Mouse (Mus musculus) large intestine, adult 2 months (tissue): Measurements from ENCODE around the gene Dis3l2. TPM values are rescaled to one million over a fixed set of nuclear protein-coding genes. Genes with fewer than 3 reads are reported as not detected.

Experiments
- DNase-seq: peaks from one replicate; pipeline ENCODE4 v3.0.0-alpha.2; 2012; ENCODE audit warnings: low read depth, low spot score
- WGBS: fragments of 180-500 bp; shearing (Covaris S2); methylation state at CpG from one replicate; pipeline ENCODE4 v1.1.7; 2018; 5-methylcytosine and 5-hydroxymethylcytosine counted together
- polyA plus RNA-seq: library from polyadenylated mRNA; depleted of rRNA; stranded (reverse); fragments of >200 nt; gene quantifications from 2 replicates; pipeline ENCODE4 v1.2.3, GENCODE M21; 2012

The Dis3l2 gene
- polyA plus RNA-seq, 1 experiment, result 9.0 TPM

DNA sequence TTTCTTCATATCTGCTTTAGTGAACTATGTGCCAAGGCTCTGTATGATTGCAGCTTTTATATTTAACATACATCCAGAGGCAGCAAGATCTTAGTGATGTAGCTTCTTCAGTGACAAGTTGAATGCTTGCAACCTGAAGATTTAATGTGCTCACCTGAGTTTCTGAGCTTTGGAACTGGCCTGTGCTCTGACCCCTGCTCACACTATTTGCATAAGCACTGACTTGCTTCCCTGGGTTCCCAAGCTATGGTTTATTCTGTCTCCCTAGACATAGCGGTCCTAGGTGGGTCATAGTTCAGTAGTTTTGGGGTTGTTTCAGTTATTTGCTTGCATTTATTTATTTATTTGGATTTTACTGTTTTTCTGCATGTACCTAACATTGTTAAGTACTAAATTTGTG, 14.6 kb downstream of the Dis3l2 start:
- 96% methylated on average over 1 of the region's 1 CpGs for WGBS
- no peak for DNase-seq

DNA sequence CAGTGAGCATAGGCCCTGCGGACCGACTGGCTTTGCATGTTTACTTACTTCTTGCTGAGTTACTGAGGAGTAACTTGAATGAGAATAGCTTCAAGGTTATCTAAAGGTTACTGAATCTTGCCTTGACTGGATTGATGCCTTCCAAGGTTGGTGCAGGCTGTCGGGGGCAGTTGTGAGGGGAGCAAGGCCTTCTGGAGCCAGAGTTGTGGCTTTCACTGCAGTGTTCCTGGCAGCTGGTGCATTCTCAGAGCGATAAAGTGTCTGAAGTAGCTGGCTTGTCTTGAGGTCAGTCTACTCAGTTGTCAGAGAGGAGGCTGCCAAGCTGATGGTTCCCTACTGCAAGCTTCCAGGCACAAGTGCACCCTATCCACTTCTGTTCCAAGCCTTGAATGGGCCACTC, 15.8 kb downstream of the Dis3l2 start:
- WGBS, result 83% methylated on average over 4 of the region's 4 CpGs
- DNase-seq, result no peak

DNA sequence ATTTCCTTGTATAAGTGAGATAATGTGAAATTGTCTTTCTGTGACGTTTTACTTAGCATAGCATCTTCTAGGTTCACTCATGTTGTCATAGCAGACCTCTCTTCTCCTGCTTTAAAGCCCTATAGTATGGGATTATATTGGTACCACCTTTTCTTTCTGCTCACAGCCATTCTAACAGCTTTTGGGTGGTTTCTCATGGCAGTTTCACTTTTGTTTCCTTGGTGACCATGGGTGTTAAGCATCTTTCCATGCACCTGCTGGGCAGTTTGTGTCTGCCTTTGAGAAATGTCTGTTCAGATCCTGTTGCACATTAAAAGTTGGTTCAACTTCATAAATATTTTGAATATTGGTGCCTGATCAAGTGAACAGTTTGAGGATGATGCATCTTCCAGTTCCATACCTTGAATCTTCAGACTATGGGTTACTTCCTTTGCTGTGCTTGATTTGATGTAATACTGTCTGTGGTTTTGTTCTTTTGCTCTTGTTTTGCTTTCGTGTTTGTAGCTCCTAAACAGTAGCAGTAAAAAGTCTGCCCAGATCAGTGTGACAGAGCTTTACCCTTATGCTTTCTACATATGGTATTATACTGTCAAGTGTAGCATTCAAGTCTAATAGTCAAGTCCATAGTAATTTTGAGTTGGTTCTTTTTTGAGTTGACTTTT, 29.7 kb downstream of the Dis3l2 start:
- no peak for DNase-seq
- WGBS, result 57% methylated on average over 2 of the region's 2 CpGs

DNA sequence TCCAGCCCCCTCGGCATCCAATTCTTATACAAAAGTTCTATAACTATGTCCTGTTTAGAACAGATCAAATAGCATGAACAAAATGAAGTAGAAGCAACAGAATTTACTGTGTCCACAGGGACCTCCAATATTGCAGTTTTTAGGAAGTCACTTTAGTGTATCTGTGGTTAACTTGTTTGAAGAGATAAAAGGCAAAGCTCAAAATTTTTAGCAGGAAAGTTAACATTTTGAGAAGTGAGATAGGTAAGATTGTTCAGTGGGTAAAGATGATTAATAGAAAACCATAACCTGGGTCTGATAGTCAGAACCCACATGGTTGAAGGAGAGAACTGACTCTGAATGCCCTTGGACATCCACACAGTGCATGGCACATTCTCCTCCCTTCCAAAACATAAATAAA, 32.8 kb downstream of the Dis3l2 start:
- 91% methylated on average over 1 of the region's 1 CpGs for WGBS
- no peak for DNase-seq

DNA sequence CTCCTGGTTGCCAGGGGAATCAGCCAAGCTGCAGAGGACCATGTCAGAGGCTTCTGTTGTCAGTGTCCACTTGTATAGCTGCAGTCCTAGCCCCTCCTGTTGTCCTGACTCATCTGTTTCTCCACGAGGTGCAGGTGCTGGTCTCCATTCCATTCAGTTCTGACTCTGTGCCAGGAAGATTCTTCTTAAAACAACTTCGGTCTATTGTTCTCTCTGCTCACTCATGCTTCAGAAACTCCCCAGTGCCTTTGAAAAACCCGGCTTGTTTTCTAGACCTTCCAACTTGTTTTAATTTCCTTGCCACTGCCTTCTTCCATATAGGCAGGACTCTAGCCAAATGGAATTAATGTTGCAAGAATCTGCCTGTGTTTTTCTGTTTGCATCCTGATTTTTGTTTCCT, 39.3 kb downstream of the Dis3l2 start:
- DNase-seq, result no peak
- WGBS, result 47% methylated on average over 3 of the region's 3 CpGs

DNA sequence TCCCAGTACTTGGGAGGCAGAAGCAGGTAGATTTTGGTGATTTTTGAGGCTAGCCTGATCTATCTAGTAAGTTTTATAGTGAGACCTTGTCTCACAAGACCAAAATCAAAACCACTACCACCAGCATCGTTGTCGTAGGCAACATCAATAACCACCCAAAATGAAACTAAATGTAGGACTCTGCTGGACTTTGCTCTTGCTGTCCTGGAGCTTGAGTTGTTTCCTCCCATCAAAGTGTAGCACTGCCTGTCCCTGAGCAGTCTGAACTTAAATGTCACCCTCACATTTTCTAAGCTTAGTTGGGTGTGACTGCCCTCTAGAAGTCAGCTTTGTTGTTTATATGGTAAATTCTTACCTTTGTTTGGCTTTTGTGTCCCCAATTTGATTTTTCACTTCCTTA, 43.4 kb downstream of the Dis3l2 start:
- DNase-seq, result no peak
- 48% methylated on average over 2 of the region's 2 CpGs for WGBS

DNA sequence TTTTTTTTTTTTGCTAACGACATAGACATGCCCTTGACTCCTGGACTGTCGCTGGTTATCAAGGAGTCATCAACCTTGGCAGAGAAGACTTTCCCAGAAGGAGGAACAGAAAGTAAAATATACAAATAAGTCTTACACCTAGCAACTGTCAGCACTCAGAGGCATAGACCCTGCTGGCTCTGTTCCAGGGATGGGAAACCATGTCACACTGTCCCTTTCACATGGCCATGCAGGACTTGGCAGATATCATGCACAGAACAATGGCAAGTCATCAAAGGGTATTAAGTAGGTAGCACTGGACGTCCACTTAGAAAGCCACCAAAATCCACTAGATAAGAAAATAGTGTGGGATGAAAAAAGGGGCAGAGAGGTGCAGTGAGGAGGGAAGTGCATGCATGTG, 46.5 kb downstream of the Dis3l2 start:
- WGBS, result 80% methylated on average over 3 of the region's 3 CpGs
- no peak for DNase-seq

DNA sequence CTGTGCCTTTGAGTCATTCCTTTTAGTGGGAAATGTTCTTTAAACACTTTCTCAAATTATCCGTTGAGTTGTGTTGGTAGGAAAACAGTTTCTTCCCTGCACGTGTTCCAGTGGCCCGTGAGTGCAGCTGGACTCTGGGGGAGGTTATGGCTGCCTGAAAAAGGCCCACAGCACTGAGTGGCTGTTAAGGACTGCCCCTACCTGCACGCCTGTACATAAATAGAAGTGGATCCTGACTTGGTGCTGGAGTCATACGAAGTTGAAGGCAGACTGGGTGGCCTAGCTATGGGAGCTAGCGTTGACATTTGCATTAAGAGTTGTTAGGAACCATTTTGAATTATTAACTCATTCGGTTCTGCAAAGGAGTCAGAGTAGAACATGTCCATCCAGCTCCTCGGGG, 49.8 kb downstream of the Dis3l2 start:
- 83% methylated on average over 8 of the region's 8 CpGs for WGBS

DNA sequence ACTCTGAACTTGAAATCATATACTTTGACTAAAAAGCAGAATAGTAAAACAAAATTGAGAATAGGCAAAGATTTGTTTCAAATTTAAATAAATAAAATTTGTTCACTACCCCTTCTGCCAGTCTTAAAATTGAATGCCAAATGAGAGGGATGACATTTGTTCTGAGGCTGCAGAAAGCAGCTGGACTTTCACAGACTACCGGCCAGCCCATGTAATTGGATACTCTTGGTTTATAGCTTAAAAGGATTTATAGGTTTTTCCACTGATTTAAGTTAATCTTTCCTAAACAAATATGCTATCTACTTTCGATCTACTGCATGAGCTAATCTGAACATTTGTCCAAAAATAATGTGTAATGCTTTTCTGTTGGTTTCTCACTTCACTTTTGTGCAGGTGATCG, 50.7 kb downstream of the Dis3l2 start:
- 61% methylated on average over 3 of the region's 3 CpGs for WGBS
- DNase-seq, result no peak

More for the DNA sequence above, 49.8 kb downstream of the Dis3l2 start:
- DNase-seq, result no peak

DNA sequence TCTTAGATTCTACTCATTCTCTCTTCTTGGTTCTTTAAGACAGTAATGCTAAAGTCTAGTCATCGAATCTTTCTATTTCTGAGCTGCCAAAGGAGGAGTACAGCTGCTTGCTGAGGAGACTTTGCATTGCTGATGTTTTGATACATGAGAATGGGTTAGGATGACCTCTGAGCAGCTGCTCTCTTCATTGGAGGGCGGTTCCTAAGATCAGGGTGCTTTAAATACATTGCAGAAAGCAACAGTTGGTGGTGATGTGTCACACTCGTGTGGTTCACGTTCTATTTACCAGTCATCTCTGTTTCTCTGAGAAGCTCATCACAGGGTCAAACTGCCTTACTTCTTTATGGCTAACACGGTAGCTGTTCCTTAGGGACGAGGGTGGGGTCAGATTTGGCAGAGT, 54.5 kb downstream of the Dis3l2 start:
- 36% methylated on average over 6 of the region's 6 CpGs for WGBS

DNA sequence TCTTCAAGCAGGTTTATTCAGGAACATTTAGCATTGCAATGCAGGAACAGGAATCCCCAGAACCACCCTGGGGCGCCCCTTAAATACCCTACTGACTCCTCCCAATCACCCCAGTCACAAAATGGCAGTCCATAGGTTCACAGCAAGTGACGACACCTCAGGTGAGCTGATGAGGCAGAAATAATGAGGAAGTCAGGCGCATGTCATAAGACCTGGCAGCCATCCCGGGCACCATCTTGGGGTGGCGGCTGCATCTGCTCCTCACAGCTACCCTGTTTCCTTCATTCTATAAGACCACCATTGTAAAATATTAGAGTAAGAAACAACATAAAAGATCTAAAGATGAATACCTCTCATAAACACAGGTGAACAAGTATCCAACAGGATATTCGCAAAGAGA, 58.6 kb downstream of the Dis3l2 start:
- WGBS, result 92% methylated on average over 6 of the region's 6 CpGs

More for the DNA sequence above, 54.5 kb downstream of the Dis3l2 start:
- no peak for DNase-seq

DNA sequence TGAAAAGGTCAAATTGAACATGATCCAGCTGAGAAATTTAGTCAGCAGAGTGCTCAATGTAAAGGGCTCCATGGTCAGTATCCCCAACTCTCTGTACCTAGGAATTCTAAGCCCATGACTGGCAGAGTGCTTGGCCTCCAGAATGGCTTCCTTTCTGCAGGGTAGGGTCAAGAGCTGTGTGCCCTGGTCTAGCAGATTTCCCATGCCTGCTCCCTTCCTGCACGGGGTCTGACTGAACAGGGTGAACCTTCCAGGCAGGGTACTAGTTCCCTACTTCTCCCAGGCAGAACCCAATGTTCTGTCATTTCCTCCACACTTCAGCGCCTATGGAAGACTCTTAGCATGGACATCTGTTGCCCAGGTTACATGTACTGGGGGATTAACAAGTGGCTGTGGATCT, 97.6 kb downstream of the Dis3l2 start:
- WGBS, result 99% methylated on average over 2 of the region's 2 CpGs
- no peak for DNase-seq

More for the DNA sequence above, 58.6 kb downstream of the Dis3l2 start:
- no peak for DNase-seq

DNA sequence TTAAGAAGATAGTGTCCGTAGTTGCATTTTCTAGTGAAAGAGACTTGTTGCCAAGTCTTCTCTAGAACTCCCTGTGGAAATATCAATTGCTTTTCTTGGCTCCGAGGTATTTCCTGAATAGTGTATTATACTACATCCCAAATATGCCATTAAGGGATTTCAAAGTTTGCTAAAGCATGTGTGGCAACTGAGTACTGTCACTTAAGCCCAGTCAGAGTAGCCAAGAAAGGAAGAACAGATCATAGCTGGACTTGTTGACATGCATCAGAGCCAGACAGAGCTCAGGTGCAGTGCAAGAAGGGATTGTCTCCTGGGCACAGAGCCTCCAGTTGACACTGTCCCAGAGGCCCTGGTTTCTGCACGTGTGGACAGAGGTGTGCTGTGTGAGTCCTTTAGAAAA, 108.1 kb downstream of the Dis3l2 start:
- DNase-seq, result no peak
- WGBS, result 57% methylated on average over 3 of the region's 3 CpGs

DNA sequence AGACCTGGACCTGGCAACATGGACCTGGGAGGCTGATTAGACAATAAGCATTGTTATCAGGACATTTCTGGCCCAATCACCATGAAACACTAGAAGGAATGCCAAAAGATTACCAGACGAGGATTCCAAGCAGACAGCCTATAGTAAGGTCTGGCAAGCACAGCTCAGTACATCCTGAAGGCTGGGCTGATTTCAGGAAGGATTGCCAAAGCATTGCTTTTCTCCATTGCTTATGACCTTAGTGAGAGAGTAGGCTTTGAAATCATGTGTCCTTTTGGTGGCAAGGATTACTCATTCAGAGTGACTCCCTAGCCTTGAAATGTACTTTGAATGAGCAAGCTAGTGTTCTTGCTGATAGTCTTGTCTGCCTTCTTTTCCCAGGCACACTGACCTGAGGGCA, 118.7 kb downstream of the Dis3l2 start:
- DNase-seq, result no peak
- WGBS, result 61% methylated on average over 1 of the region's 1 CpGs

DNA sequence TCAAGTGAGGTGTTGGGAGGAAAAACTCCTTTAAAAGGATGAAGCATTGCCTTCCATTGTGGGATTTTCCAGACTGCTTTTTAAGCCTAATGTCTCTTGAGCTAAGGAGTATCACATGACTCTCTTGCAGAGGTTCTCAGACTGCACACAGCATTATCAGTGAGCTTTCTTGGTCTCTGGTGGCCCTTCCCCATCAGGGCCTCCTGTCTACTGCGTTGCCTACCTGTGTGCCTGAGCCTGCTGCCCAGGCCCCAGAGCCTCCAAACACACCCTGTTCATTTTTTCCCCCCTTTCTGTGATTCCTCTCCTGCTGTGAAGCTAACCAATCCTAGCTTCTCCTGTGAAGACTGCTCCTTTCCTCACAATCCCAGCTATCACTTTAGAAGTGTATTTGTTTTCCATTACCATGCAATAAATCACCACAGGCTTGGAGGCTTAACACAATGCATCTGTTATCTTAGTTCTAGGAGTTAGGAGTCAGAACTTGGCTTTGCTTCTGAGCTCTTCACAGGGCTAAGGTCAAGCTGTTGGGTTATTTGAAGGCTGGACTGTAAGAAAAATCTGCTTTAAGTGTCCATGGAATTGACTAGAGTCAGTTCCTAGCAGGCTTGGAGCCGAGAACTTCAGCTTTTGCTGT, 130.9 kb downstream of the Dis3l2 start:
- 31% methylated on average over 2 of the region's 2 CpGs for WGBS
- DNase-seq, result no peak

DNA sequence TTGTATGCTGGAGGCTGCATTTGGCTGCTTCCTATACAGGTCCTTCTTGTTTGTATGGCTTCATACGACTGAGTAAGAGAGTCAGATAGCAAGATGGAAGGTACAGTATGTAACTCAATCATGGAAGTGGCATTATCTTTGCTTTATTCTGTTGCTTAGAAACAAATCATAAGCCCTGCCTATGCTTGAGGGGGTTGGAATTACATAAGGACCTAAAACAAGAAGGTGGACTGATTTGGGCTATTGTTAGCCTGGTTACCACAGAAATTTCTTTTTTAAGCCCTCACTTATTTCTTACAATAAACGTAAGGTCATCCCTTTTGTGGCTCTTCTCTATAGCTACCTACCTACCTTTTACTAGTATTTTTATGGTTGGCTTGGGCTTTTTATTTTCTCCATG, 131.4 kb downstream of the Dis3l2 start:
- WGBS, result 62% methylated on average over 2 of the region's 2 CpGs
- no peak for DNase-seq

DNA sequence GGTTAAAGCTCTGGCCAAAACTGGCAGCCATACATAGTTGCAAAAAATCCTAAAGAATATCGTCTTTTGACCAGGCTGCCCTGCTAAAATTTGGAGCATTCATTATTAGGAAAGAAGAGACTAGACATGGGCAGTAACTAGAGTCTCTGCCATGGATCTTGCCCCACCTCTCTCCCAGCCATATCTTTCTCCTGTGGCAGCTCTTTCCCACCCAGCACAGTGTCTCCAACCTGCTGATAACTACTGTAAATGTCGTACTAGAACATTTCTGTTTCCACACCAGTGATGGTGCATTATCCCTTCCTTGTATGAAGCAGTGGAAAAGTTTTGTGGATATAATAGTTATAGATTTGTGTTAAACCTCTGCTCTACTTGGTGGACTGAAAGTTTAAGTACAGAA, 147.1 kb downstream of the Dis3l2 start:
- WGBS, result 86% methylated on average over 2 of the region's 2 CpGs
- no peak for DNase-seq

DNA sequence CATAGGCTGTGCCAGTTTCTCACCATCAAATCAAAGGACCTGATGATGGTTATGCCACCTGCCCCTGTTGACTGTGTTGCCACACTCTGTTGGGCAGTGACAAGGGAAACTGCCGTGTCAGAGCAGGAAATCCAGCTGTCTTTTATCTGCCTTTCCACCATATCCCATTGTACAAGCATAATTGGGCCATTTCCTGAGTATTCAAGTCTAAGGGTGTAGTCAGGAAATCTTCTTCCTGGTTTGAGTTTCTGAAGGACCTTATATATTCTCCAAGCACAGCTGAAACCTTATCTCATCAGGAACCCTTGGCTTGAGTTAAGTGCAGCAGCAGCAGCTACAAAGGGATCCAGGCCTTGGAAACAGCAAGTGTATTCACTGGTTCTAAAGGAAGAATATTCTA, 155.3 kb downstream of the Dis3l2 start:
- no peak for DNase-seq

DNA sequence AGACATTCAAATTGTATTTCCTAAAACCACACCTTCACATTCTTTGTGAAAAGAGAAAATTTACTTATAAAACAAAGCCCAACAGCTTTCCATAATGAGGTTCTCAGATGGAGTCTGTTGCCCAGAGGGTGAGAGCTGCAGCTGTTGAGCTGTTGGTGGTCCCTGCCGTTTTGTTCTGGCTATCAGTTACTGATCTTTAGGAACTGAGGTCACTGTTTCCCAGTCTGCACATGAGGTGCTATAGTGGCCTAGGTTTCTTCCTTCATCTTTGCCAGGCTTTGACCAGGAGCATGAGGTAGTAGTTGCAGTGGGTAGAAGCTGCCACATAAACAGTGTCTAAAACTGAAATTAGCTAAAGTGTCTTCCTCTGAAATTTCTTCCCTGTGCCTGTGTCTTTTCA, 155.8 kb downstream of the Dis3l2 start:
- WGBS, result 64% methylated on average over 1 of the region's 1 CpGs
- no peak for DNase-seq

More for the DNA sequence above, 155.3 kb downstream of the Dis3l2 start:
- WGBS, result 36% methylated on average over 1 of the region's 1 CpGs

DNA sequence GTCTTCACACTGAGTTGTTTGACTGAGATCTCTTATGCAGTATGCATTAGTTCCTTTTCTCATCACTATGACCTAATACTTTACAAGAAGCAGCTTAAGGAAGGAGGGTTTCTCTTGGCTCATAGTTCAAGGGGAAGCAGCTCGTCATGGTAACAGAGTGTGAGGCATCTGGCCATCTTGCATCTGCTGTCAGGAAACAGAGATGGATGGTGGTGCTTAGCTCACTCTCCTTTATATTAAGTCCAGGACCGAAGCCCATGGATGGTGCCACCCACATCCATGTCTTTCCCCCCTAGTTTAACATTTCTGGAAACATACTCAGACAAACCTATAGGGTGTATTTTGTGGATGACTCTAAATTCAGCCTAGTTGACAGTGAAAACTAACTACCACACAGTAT, 170.1 kb downstream of the Dis3l2 start:
- no peak for DNase-seq
- WGBS, result 77% methylated on average over 2 of the region's 2 CpGs

DNA sequence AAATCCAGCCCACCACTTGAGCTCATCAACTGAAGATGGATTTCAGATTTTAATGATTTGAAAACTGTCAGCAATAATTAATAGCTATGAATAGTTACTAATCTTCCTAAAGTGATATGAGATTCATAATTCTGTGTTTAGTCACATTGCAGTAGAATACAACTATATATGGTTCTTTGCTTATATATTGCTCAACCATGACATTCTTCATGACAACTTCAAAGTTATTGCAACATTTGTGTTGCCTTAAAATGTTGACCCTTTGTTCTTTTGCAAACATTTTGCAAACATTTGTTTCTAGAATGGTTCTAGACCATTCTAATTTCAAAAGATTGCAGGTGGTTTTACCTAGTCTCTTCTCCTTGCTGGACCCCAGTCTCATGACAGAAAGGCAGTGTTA, 175.1 kb downstream of the Dis3l2 start:
- DNase-seq, result no peak

DNA sequence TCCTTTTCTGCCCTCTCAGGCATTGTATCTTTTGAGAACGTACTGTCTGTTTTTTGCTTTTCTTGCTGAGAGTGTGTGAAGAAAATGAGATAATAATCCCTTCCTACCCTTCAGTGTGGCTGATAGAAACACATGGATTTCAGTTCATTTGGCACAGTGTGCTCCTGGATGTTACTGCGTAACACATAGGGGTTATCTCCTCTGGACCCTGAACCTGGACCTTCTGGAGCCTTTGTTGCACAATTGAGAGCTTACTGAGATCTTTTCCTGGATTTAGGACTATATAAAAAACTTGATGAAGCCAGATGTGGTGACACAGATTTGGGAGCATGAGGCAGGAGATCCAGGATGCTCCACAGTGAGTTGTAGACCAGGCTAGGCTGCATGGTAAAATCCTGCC, 175.9 kb downstream of the Dis3l2 start:
- 97% methylated on average over 2 of the region's 2 CpGs for WGBS
- DNase-seq, result no peak
